Mouse (Mus musculus): ENCODE data around the gene Bbs9.
"Not testable (repeated sequence)": the region's sequence is repeated elsewhere in the genome, so short reads cannot be mapped to it uniquely, and the experiment has no call there.

Gene Bbs9

GRCm38 (mm10) chr9:22695392-22695791 is 219.9 kb downstream of the Bbs9 start:
- DNase-seq (ENCODE audit: low read depth, low spot score), result no peak

- DNase-seq (ENCODE audit: low read depth, low spot score), result no peak
Observed at GRCm38 (mm10) chr9:22696809-22697374, 221.4 kb downstream of the Bbs9 start.

- DNase-seq (ENCODE audit: low read depth, low spot score), result no peak
Observed at GRCm38 (mm10) chr9:22697811-22698210, 222.3 kb downstream of the Bbs9 start.

- DNase-seq (ENCODE audit: low read depth, low spot score), result no peak
Observed at GRCm38 (mm10) chr9:22698501-22698900, 223.0 kb downstream of the Bbs9 start.

GRCm38 (mm10) chr9:22702065-22702611 is 226.6 kb downstream of the Bbs9 start:
- DNase-seq (ENCODE audit: low read depth, low spot score), result no peak

- DNase-seq (ENCODE audit: low read depth, low spot score), result no peak
Observed at GRCm38 (mm10) chr9:22702812-22703367, 227.4 kb downstream of the Bbs9 start.

GRCm38 (mm10) chr9:22703541-22703940 is 228.0 kb downstream of the Bbs9 start:
- DNase-seq (ENCODE audit: low read depth, low spot score), result no peak

GRCm38 (mm10) chr9:22707166-22707913 is 231.8 kb downstream of the Bbs9 start:
- no peak for DNase-seq (ENCODE audit: low read depth, low spot score)

- peak; percentile 36 for DNase-seq (ENCODE audit: low read depth, low spot score)
Observed at GRCm38 (mm10) chr9:22708970-22709726, 233.6 kb downstream of the Bbs9 start.

GRCm38 (mm10) chr9:22710032-22710431 is 234.5 kb downstream of the Bbs9 start:
- DNase-seq (ENCODE audit: low read depth, low spot score), result no peak

- no peak for DNase-seq (ENCODE audit: low read depth, low spot score)
Observed at GRCm38 (mm10) chr9:22711339-22711738, 235.8 kb downstream of the Bbs9 start.

GRCm38 (mm10) chr9:22712743-22713142 is 237.2 kb downstream of the Bbs9 start:
- no peak for DNase-seq (ENCODE audit: low read depth, low spot score)

- not testable (repeated sequence) for DNase-seq (ENCODE audit: low read depth, low spot score)
Observed at GRCm38 (mm10) chr9:22713286-22713685, 237.8 kb downstream of the Bbs9 start.

- DNase-seq (ENCODE audit: low read depth, low spot score), result no peak
Observed at GRCm38 (mm10) chr9:22717583-22717982, 242.1 kb downstream of the Bbs9 start.

GRCm38 (mm10) chr9:22718174-22718823 is 242.8 kb downstream of the Bbs9 start:
- DNase-seq (ENCODE audit: low read depth, low spot score), result no peak

- DNase-seq (ENCODE audit: low read depth, low spot score), result no peak
Observed at GRCm38 (mm10) chr9:22732646-22733045, 257.1 kb downstream of the Bbs9 start.

GRCm38 (mm10) chr9:22734954-22735353 is 259.4 kb downstream of the Bbs9 start:
- DNase-seq (ENCODE audit: low read depth, low spot score), result no peak

- DNase-seq (ENCODE audit: low read depth, low spot score), result no peak
Observed at GRCm38 (mm10) chr9:22735385-22735784, 259.9 kb downstream of the Bbs9 start.

GRCm38 (mm10) chr9:22737893-22738292 is 262.4 kb downstream of the Bbs9 start:
- DNase-seq (ENCODE audit: low read depth, low spot score), result no peak

- no peak for DNase-seq (ENCODE audit: low read depth, low spot score)
Observed at GRCm38 (mm10) chr9:22738861-22739260, 263.3 kb downstream of the Bbs9 start.

- no peak for DNase-seq (ENCODE audit: low read depth, low spot score)
Observed at GRCm38 (mm10) chr9:22741967-22742366, 266.5 kb downstream of the Bbs9 start.
